In genomic region chr19:53507497-53507896, GRCm38 (mm10) we compare ENCODE assay signal across 12 mouse cellular contexts. TPM values are rescaled to one million over a fixed set of nuclear protein-coding genes. Genes with fewer than 3 reads are reported as not detected.
DNase-seq lines count a peak whose midpoint lies in the region; ATAC-seq and TF ChIP-seq lines count a peak whose summit lies in the region.
"Had no signal": no experiment of that assay in that cellular context is flagged by ENCODE, and none has a peak within 500 bp of the region (broad histone marks: within the 10 kb centered on the region; RNA-seq: fewer than 3 reads in every experiment).

No protein-coding gene starts in this region.

- no peak for DNase-seq in forebrain, embryonic 10.5 days (ENCODE audit: extremely low spot score, low spot score)
- no peak for DNase-seq in forebrain, postnatal 0 days
- peak; percentile 34 for DNase-seq in lung, postnatal 0 days (ENCODE audit: low spot score)
- DNase-seq in lung, postnatal 14 days = no peak
- DNase-seq in thymus, adult 2 months = peak; percentile 39
- no peak for DNase-seq in cerebellum, adult 9-10 months
- DNase-seq in cerebellum, adult 2 months = no peak

- no peak for ATAC-seq in forebrain, postnatal 0 days
- peak; percentile 54; the same call in 1 of the 2 replicates for ATAC-seq in lung, postnatal 0 days
- ATAC-seq in heart, embryonic 16.5 days (replicated peaks; ENCODE audit: extremely low read depth, insufficient read depth, low FRiP score) = peak; percentile 62
- ATAC-seq: hindbrain, embryonic 16.5 days had no signal

- 0 out of 2 replicates have a peak overlapping the region, but pooled peaks have one; percentile 1 for H3K27ac ChIP-seq in forebrain, embryonic 10.5 days
- H3K27ac ChIP-seq in forebrain, postnatal 0 days (ENCODE audit: low read depth, low read length) = no peak overlapping the region
- no peak overlapping the region for H3K27ac ChIP-seq in lung, postnatal 0 days (ENCODE audit: low read length)
- H3K27ac ChIP-seq in heart, embryonic 16.5 days (ENCODE audit: low read length) = peak overlapping the region; percentile 74
- peak overlapping the region; percentile 82 for H3K27ac ChIP-seq in thymus, adult 2 months (ENCODE audit: control insufficient read depth, insufficient read depth, low read length)
- H3K27ac ChIP-seq in cerebellum, adult 2 months (ENCODE audit: insufficient read depth, low read length) = no peak overlapping the region
- H3K27ac ChIP-seq: limb, embryonic 15.5 days had no signal

- H3K9me3 ChIP-seq in forebrain, embryonic 10.5 days = no peaks in the 10 kb centered on the region
- no peaks in the 10 kb centered on the region for H3K9me3 ChIP-seq in forebrain, postnatal 0 days (ENCODE audit: low read length)
- no peaks in the 10 kb centered on the region for H3K9me3 ChIP-seq in lung, postnatal 0 days (ENCODE audit: low read length)
- no peaks in the 10 kb centered on the region for H3K9me3 ChIP-seq in heart, embryonic 16.5 days (replicated peaks; ENCODE audit: control insufficient read depth, low read length)
- H3K9me3 ChIP-seq: limb, embryonic 15.5 days had no signal

- H3K27me3 ChIP-seq in forebrain, embryonic 10.5 days (ENCODE audit: poor library complexity, severe bottlenecking) = no peaks in the 10 kb centered on the region
- H3K27me3 ChIP-seq in forebrain, postnatal 0 days (ENCODE audit: insufficient read depth, low read length) = no peaks in the 10 kb centered on the region
- H3K27me3 ChIP-seq in lung, postnatal 0 days (replicated peaks; ENCODE audit: insufficient read depth, low read length) = no peaks in the 10 kb centered on the region
- no peaks in the 10 kb centered on the region for H3K27me3 ChIP-seq in heart, embryonic 16.5 days (ENCODE audit: control insufficient read depth, insufficient read depth, low read length)
- no peaks in the 10 kb centered on the region for H3K27me3 ChIP-seq in thymus, adult 2 months (ENCODE audit: control insufficient read depth, insufficient read depth, low read length)
- no peaks in the 10 kb centered on the region for H3K27me3 ChIP-seq in cerebellum, adult 2 months (ENCODE audit: control insufficient read depth, insufficient read depth, low read length)
- H3K27me3 ChIP-seq: CH12.LX; limb, embryonic 15.5 days had no signal

- H3K4me1 ChIP-seq in forebrain, embryonic 10.5 days = peaks cover 12% of the 10 kb centered on the region
- H3K4me1 ChIP-seq in forebrain, postnatal 0 days (ENCODE audit: insufficient read depth) = no peaks in the 10 kb centered on the region
- 0 out of 2 replicates have a peak, but pooled peaks cover 2% of the 10 kb centered on the region for H3K4me1 ChIP-seq in lung, postnatal 0 days (ENCODE audit: insufficient read depth, low read depth, low read length)
- H3K4me1 ChIP-seq in heart, embryonic 16.5 days (ENCODE audit: control insufficient read depth, insufficient read depth, low read length) = peaks cover 39% of the 10 kb centered on the region
- peaks cover 32% of the 10 kb centered on the region for H3K4me1 ChIP-seq in thymus, adult 2 months (replicated peaks; ENCODE audit: control insufficient read depth, insufficient read depth, low read length)
- peaks cover 12% of the 10 kb centered on the region for H3K4me1 ChIP-seq in cerebellum, adult 2 months (ENCODE audit: control insufficient read depth, insufficient read depth, low read length)
- H3K4me1 ChIP-seq: limb, embryonic 15.5 days had no signal

- TF ChIP-seq EP300 in lung, postnatal 0 days (IDR thresholded peaks at IDR 0.05) = no peak

- no peak overlapping the region for H3K4me3 ChIP-seq in forebrain, embryonic 10.5 days
- H3K4me3 ChIP-seq in forebrain, postnatal 0 days (ENCODE audit: low read depth, low read length) = no peak overlapping the region
- no peak overlapping the region for H3K4me3 ChIP-seq in lung, postnatal 0 days (ENCODE audit: low read depth, low read length)
- H3K4me3 ChIP-seq in heart, embryonic 16.5 days (ENCODE audit: low read length) = no peak overlapping the region
- no peak overlapping the region for H3K4me3 ChIP-seq in thymus, adult 2 months (ENCODE audit: control insufficient read depth, insufficient read depth, low read length)
- no peak overlapping the region for H3K4me3 ChIP-seq in cerebellum, adult 2 months (replicated peaks; ENCODE audit: insufficient read depth, low read depth, low read length)
- H3K4me3 ChIP-seq: erythroblast, embryonic 14.5 days; limb, embryonic 15.5 days had no signal

- H3K36me3 ChIP-seq in forebrain, embryonic 10.5 days (replicated peaks) = no peaks in the 10 kb centered on the region
- H3K36me3 ChIP-seq in forebrain, postnatal 0 days (ENCODE audit: insufficient read depth) = no peaks in the 10 kb centered on the region
- H3K36me3 ChIP-seq in lung, postnatal 0 days (ENCODE audit: insufficient read depth, low read length) = no peaks in the 10 kb centered on the region
- H3K36me3 ChIP-seq in heart, embryonic 16.5 days (ENCODE audit: control insufficient read depth, insufficient read depth) = no peaks in the 10 kb centered on the region
- H3K36me3 ChIP-seq in thymus, adult 2 months (ENCODE audit: control insufficient read depth, insufficient read depth, low read length) = no peaks in the 10 kb centered on the region
- H3K36me3 ChIP-seq: limb, embryonic 15.5 days had no signal

- 67% methylated on average over 8 of the region's 8 CpGs for WGBS in forebrain, embryonic 10.5 days
- WGBS in forebrain, postnatal 0 days = 70% methylated on average over 8 of the region's 8 CpGs
- WGBS in lung, postnatal 0 days = 49% methylated on average over 8 of the region's 8 CpGs
- WGBS in heart, embryonic 16.5 days = 21% methylated on average over 8 of the region's 8 CpGs
- WGBS in thymus, adult 2 months = 74% methylated on average over 8 of the region's 8 CpGs
- WGBS in cerebellum, adult 2 months = 87% methylated on average over 8 of the region's 8 CpGs

- TF ChIP-seq CTCF in forebrain, postnatal 0 days (IDR thresholded peaks at IDR 0.05; ENCODE audit: low read depth) = no peak
- no peak for TF ChIP-seq CTCF in lung, postnatal 0 days (IDR thresholded peaks at IDR 0.05)
- TF ChIP-seq CTCF in thymus, adult 2 months (IDR thresholded peaks at IDR 0.05; ENCODE audit: borderline replicate concordance, control insufficient read depth, extremely low read depth, insufficient read depth, low read length, poor library complexity) = no peak
- no peak for TF ChIP-seq CTCF in cerebellum, adult 2 months (IDR thresholded peaks at IDR 0.05; ENCODE audit: borderline replicate concordance, insufficient read depth, low read depth, low read length)

- no peak overlapping the region for H3K9ac ChIP-seq in forebrain, postnatal 0 days
- no peak overlapping the region for H3K9ac ChIP-seq in lung, postnatal 0 days (replicated peaks; ENCODE audit: low read depth)
- H3K9ac ChIP-seq in heart, embryonic 16.5 days (ENCODE audit: low read length) = peak overlapping the region; percentile 34
- H3K9ac ChIP-seq: limb, embryonic 15.5 days had no signal

- TF ChIP-seq POLR2A in thymus, adult 2 months (IDR thresholded peaks at IDR 0.05; ENCODE audit: control insufficient read depth, extremely low read depth, insufficient read depth, low read length, poor library complexity) = 0 out of 2 replicates have a peak, but pooled peaks have one; percentile 24
- no peak for TF ChIP-seq POLR2A in cerebellum, adult 2 months (IDR thresholded peaks at IDR 0.05; ENCODE audit: borderline replicate concordance, insufficient read depth, low read length)

- H3K4me2 ChIP-seq in forebrain, postnatal 0 days (ENCODE audit: low read depth) = no peak overlapping the region
- H3K4me2 ChIP-seq in lung, postnatal 0 days (replicated peaks; ENCODE audit: low read depth, low read length) = no peak overlapping the region
- no peak overlapping the region for H3K4me2 ChIP-seq in heart, embryonic 16.5 days (ENCODE audit: low read depth, low read length)
- H3K4me2 ChIP-seq: limb, embryonic 15.5 days had no signal

RNA-seq across cellular contexts. Expression of gene Dusp5, which starts 21.4 kb away (rescaled TPM):
- 9.0 and 9.2 TPM in 2 replicates for polyA plus RNA-seq in forebrain, embryonic 10.5 days (2016; fragmentation: Nextera tagmentation; extraction: Ambion mirVana)
- total RNA-seq in forebrain, postnatal 0 days (2014; rRNA removed) = 7.5 and 7.6 TPM in 2 replicates
- 3.9 and 5.0 TPM in 2 replicates for polyA plus RNA-seq in forebrain, postnatal 0 days (2015; fragmentation: Nextera tagmentation; extraction: Ambion mirVana)
- polyA plus RNA-seq in lung, postnatal 0 days (2015; fragmentation: Nextera tagmentation; extraction: Ambion mirVana) = 10.6 and 10.9 TPM in 2 replicates
- 9.0 and 11.5 TPM in 2 replicates for polyA plus RNA-seq in heart, embryonic 16.5 days (2015; fragmentation: Nextera tagmentation; extraction: Ambion mirVana)
- 46.7 and 57.6 TPM in 2 replicates for polyA plus RNA-seq in thymus, adult 2 months (2012; rRNA removed)
- polyA plus RNA-seq in cerebellum, adult 2 months (2012; rRNA removed) = 80.4 and 87.9 TPM in 2 replicates

Comparison
In these comparisons a context has a peak if more than half of its experiments do, and no peak if none do; other contexts are left out.
1. DNase-seq: peak in lung, postnatal 0 days (single experiment) and thymus, adult 2 months (single experiment); none in forebrain, embryonic 10.5 days (single experiment), forebrain, postnatal 0 days (single experiment), lung, postnatal 14 days (single experiment), cerebellum, adult 9-10 months (single experiment) and cerebellum, adult 2 months (0 of 2).
2. H3K27ac ChIP-seq: peak in forebrain, embryonic 10.5 days (single experiment), heart, embryonic 16.5 days (single experiment) and thymus, adult 2 months (single experiment); none in forebrain, postnatal 0 days (single experiment), lung, postnatal 0 days (single experiment) and cerebellum, adult 2 months (single experiment).